18 mouse cellular contexts compared by ENCODE assay signal in genomic region chr8:118565186-118565585, GRCm38 (mm10).
DNase-seq lines count a peak whose midpoint lies in the region; ATAC-seq and TF ChIP-seq lines count a peak whose summit lies in the region.
"Had no signal": no experiment of that assay in that cellular context is flagged by ENCODE, and none has a peak within 500 bp of the region (broad histone marks: within the 10 kb centered on the region; RNA-seq: fewer than 3 reads in every experiment).

No protein-coding gene starts in this region.

- DNase-seq in gastrocnemius, adult 18-20 months (ENCODE audit: low spot score), result peak; percentile 34
- DNase-seq in gastrocnemius, adult 8-10 months (ENCODE audit: low spot score in 2 of 2), result no peak
- peak; percentile 30 to 36 for DNase-seq in heart, adult 18-20 months
- DNase-seq in liver, adult 2 months (ENCODE audit: extremely low read depth, low read depth, low spot score), result peak; percentile 30
- no peak for DNase-seq in liver
- no peak for DNase-seq in yolk sac, embryonic 10.5 days (ENCODE audit: low spot score)
- DNase-seq: adrenal gland, postnatal 14 days; cerebellum, adult 18-20 months; cerebellum, adult 9-11 months; kidney, adult 18-20 months had no signal

- no peak for TF ChIP-seq CTCF in liver, adult 2 months (IDR thresholded peaks at IDR 0.05; ENCODE audit: low read depth, low read length)

- H3K79me2 ChIP-seq in liver, adult 2 months (ENCODE audit: control insufficient read depth, insufficient read depth, low read length), result no peaks in the 10 kb centered on the region

- TF ChIP-seq POLR2A in liver, adult 2 months (IDR thresholded peaks at IDR 0.05; ENCODE audit: extremely low read depth, insufficient read depth, low read length), result no peak

- no peaks in the 10 kb centered on the region for H3K36me3 ChIP-seq in heart, embryonic 11.5 days (ENCODE audit: control insufficient read depth, insufficient read depth, low read length)
- no peaks in the 10 kb centered on the region for H3K36me3 ChIP-seq in liver, adult 2 months (ENCODE audit: control insufficient read depth, insufficient read depth, low read length)
- H3K36me3 ChIP-seq: embryonic facial prominence, embryonic 12.5 days; forebrain, embryonic 15.5 days; heart, embryonic 13.5 days; hindbrain, embryonic 10.5 days; intestine, embryonic 15.5 days; kidney, embryonic 15.5 days had no signal

- no peaks in the 10 kb centered on the region for H3K9me3 ChIP-seq in heart, embryonic 11.5 days (replicated peaks; ENCODE audit: control insufficient read depth, low read length)
- H3K9me3 ChIP-seq: embryonic facial prominence, embryonic 12.5 days; forebrain, embryonic 15.5 days; heart, embryonic 13.5 days; hindbrain, embryonic 10.5 days; intestine, embryonic 15.5 days; kidney, embryonic 15.5 days had no signal

- H3K4me1 ChIP-seq in heart, embryonic 11.5 days (ENCODE audit: control insufficient read depth, insufficient read depth, low read length), result no peaks in the 10 kb centered on the region
- H3K4me1 ChIP-seq in liver, adult 2 months (ENCODE audit: control insufficient read depth, insufficient read depth, low read length), result no peaks in the 10 kb centered on the region
- H3K4me1 ChIP-seq: embryonic facial prominence, embryonic 12.5 days; forebrain, embryonic 15.5 days; heart, embryonic 13.5 days; intestine, embryonic 15.5 days had no signal

- ATAC-seq in heart, embryonic 11.5 days (replicated peaks; ENCODE audit: insufficient number of reproducible peaks, low FRiP score, low TSS enrichment), result no peak
- ATAC-seq: forebrain, embryonic 15.5 days; intestine, embryonic 15.5 days had no signal

- H3K4me3 ChIP-seq in heart, embryonic 11.5 days (ENCODE audit: low read depth, low read length), result no peak overlapping the region
- H3K4me3 ChIP-seq in liver, adult 2 months (ENCODE audit: insufficient read depth, low read depth, low read length), result no peak overlapping the region
- H3K4me3 ChIP-seq: embryonic facial prominence, embryonic 12.5 days; forebrain, embryonic 15.5 days; heart, embryonic 13.5 days; hindbrain, embryonic 10.5 days; intestine, embryonic 15.5 days; kidney, embryonic 15.5 days had no signal

- no peaks in the 10 kb centered on the region for H3K27me3 ChIP-seq in heart, embryonic 11.5 days (ENCODE audit: control insufficient read depth, insufficient read depth, low read length)
- no peaks in the 10 kb centered on the region for H3K27me3 ChIP-seq in liver, adult 2 months (ENCODE audit: control insufficient read depth, insufficient read depth, low read length)
- H3K27me3 ChIP-seq: embryonic facial prominence, embryonic 12.5 days; forebrain, embryonic 15.5 days; heart, embryonic 13.5 days; intestine, embryonic 15.5 days; kidney, embryonic 15.5 days had no signal

- H3K27ac ChIP-seq in heart, embryonic 11.5 days (ENCODE audit: low read depth, low read length), result no peak overlapping the region
- no peak overlapping the region for H3K27ac ChIP-seq in liver, adult 2 months (replicated peaks; ENCODE audit: insufficient read depth, low read depth, low read length)
- H3K27ac ChIP-seq: embryonic facial prominence, embryonic 12.5 days; forebrain, embryonic 15.5 days; heart, embryonic 13.5 days; hindbrain, embryonic 10.5 days; hindbrain, embryonic 14.5 days; intestine, embryonic 15.5 days; kidney, embryonic 15.5 days had no signal

- no peak overlapping the region for H3K9ac ChIP-seq in heart, embryonic 11.5 days (ENCODE audit: low read depth, low read length)
- H3K9ac ChIP-seq in liver, adult 2 months (ENCODE audit: low read depth, low read length), result no peak overlapping the region
- H3K9ac ChIP-seq: embryonic facial prominence, embryonic 12.5 days; forebrain, embryonic 15.5 days; heart, embryonic 13.5 days; hindbrain, embryonic 14.5 days; intestine, embryonic 15.5 days; kidney, embryonic 15.5 days had no signal

- 87% methylated on average over 5 of the region's 5 CpGs for WGBS in heart, embryonic 11.5 days (ENCODE audit: insufficient replicate concordance)
- WGBS in liver, adult 2 months, result 80% methylated on average over 5 of the region's 5 CpGs

- H3K4me2 ChIP-seq in heart, embryonic 11.5 days, result no peak overlapping the region
- H3K4me2 ChIP-seq: embryonic facial prominence, embryonic 12.5 days; forebrain, embryonic 15.5 days; heart, embryonic 13.5 days; hindbrain, embryonic 14.5 days; intestine, embryonic 15.5 days; kidney, embryonic 15.5 days had no signal

Comparison
In these comparisons a context has a peak if more than half of its experiments do, and no peak if none do; other contexts are left out.
1. DNase-seq: peak in gastrocnemius, adult 18-20 months (single experiment), heart, adult 18-20 months (2 of 2) and liver, adult 2 months (single experiment); none in gastrocnemius, adult 8-10 months (0 of 2), liver (single experiment) and yolk sac, embryonic 10.5 days (single experiment).